ENCODE assay signal across 9 mouse cellular contexts in genomic region chr2:122351156-122351930, GRCm38 (mm10). TPM values are rescaled to one million over a fixed set of nuclear protein-coding genes. Genes with fewer than 3 reads are reported as not detected.
DNase-seq lines count a peak whose midpoint lies in the region; ATAC-seq and TF ChIP-seq lines count a peak whose summit lies in the region.
"Had no signal": no experiment of that assay in that cellular context is flagged by ENCODE, and none has a peak within 500 bp of the region (broad histone marks: within the 10 kb centered on the region; RNA-seq: fewer than 3 reads in every experiment).

No protein-coding gene starts in this region.

- H3K4me2 ChIP-seq in embryonic facial prominence, embryonic 14.5 days (ENCODE audit: low read depth, low read length): no peak overlapping the region

- intact Hi-C loops in left cerebral cortex, postnatal 14 days (cut with DNase I): no loop called here

- H3K27me3 ChIP-seq in embryonic facial prominence, embryonic 14.5 days (replicated peaks; ENCODE audit: control insufficient read depth, insufficient read depth, low read length): no peaks in the 10 kb centered on the region

- DNase-seq in layer of hippocampus, adult 2 months (ENCODE audit: low spot score in 2 of 2): peak in 1 of 2 experiments; percentile 60
- no peak for DNase-seq in layer of hippocampus, adult 9-10 months (ENCODE audit: low spot score)
- DNase-seq in embryonic facial prominence, embryonic 14.5 days (ENCODE audit: low spot score): peak; percentile 71
- peak; percentile 67 to 81 for DNase-seq in left cerebral cortex, postnatal 14 days (ENCODE audit: low spot score in 2 of 2)
- peak; percentile 71 for DNase-seq in right cerebral cortex, postnatal 25 days
- no peak for DNase-seq in urinary bladder, postnatal 10 days (ENCODE audit: low spot score)
- DNase-seq in thymus, postnatal 25 days: no peak

- peaks cover 18% of the 10 kb centered on the region for H3K4me1 ChIP-seq in embryonic facial prominence, embryonic 14.5 days (ENCODE audit: control insufficient read depth, insufficient read depth, low read length)

- H3K9ac ChIP-seq in embryonic facial prominence, embryonic 14.5 days (ENCODE audit: low read depth, low read length): no peak overlapping the region

- no peaks in the 10 kb centered on the region for H3K9me3 ChIP-seq in embryonic facial prominence, embryonic 14.5 days (ENCODE audit: control insufficient read depth, low read length)

- no peak for ATAC-seq in embryonic facial prominence, embryonic 14.5 days (ENCODE audit: low read depth)
- no peak for ATAC-seq in erythroblast, adult 5-6 weeks (replicated peaks; ENCODE audit: low FRiP score, poor library complexity, severe bottlenecking)

- peaks cover 18% of the 10 kb centered on the region for H3K36me3 ChIP-seq in embryonic facial prominence, embryonic 14.5 days (ENCODE audit: control insufficient read depth, insufficient read depth, low read length)

- H3K4me3 ChIP-seq in layer of hippocampus, adult 2 months: no peak overlapping the region
- H3K4me3 ChIP-seq in embryonic facial prominence, embryonic 14.5 days (ENCODE audit: low read depth, low read length): no peak overlapping the region

- no peak for TF ChIP-seq CTCF in layer of hippocampus, adult 2 months (conservative IDR thresholded peaks at IDR 0.05)

- peak overlapping the region; percentile 76 for H3K27ac ChIP-seq in layer of hippocampus, adult 2 months
- peak overlapping the region; percentile 46 for H3K27ac ChIP-seq in embryonic facial prominence, embryonic 14.5 days (replicated peaks; ENCODE audit: low read depth, low read length)

- WGBS in embryonic facial prominence, embryonic 14.5 days: 55% methylated on average over 5 of the region's 5 CpGs

RNA-seq across cellular contexts. Expression of gene Shf, which starts 17.6 kb away (rescaled TPM):
- total RNA-seq in layer of hippocampus, adult 2 months (2021): 10 to 100 TPM; 61.7 to 62.6 TPM
- 5.5 and 6.4 TPM in 2 replicates for polyA plus RNA-seq in embryonic facial prominence, embryonic 14.5 days (2014; fragmentation: Nextera tagmentation; extraction: Ambion mirVana)
- 10 to 100 TPM; 75.3 to 77.1 TPM for total RNA-seq in left cerebral cortex, postnatal 14 days (2021)
- 0.84 TPM in 1 of 2 replicates, not detected in the other for total RNA-seq in erythroblast, adult 5-6 weeks (2015; ENCODE audit: low replicate concordance)
- total RNA-seq in erythroblast, adult 5-6 weeks (2017; ENCODE audit: low replicate concordance): 6.3 and 13.0 TPM in 2 replicates

RNA-seq across cellular contexts. Expression of gene Duox1, which starts 35.9 kb away (rescaled TPM):
- total RNA-seq in layer of hippocampus, adult 2 months (2021): not detected
- polyA plus RNA-seq in embryonic facial prominence, embryonic 14.5 days (2014; fragmentation: Nextera tagmentation; extraction: Ambion mirVana): 0.34 and 0.67 TPM in 2 replicates
- total RNA-seq in left cerebral cortex, postnatal 14 days (2021): under 1 TPM; 0.07 to 0.15 TPM
- total RNA-seq in erythroblast, adult 5-6 weeks (2015; ENCODE audit: low replicate concordance): not detected in 2 replicates
- 0.14 TPM in 1 of 2 replicates, not detected in the other for total RNA-seq in erythroblast, adult 5-6 weeks (2017; ENCODE audit: low replicate concordance)
- total RNA-seq: megakaryocyte-erythroid progenitor cell, adult 5-6 weeks had no signal

RNA-seq across cellular contexts. Expression of gene Duoxa1, which starts 37.8 kb away (rescaled TPM):
- not detected for total RNA-seq in layer of hippocampus, adult 2 months (2021)
- 3.6 and 4.2 TPM in 2 replicates for polyA plus RNA-seq in embryonic facial prominence, embryonic 14.5 days (2014; fragmentation: Nextera tagmentation; extraction: Ambion mirVana)
- total RNA-seq in left cerebral cortex, postnatal 14 days (2021): not detected
- total RNA-seq in erythroblast, adult 5-6 weeks (2015; ENCODE audit: low replicate concordance): 0.77 TPM in 1 of 2 replicates, not detected in the other
- not detected in 2 replicates for total RNA-seq in erythroblast, adult 5-6 weeks (2017; ENCODE audit: low replicate concordance)
- total RNA-seq: megakaryocyte-erythroid progenitor cell, adult 5-6 weeks had no signal

RNA-seq across cellular contexts. Expression of gene Duoxa2, which starts 52.6 kb away (rescaled TPM):
- total RNA-seq in layer of hippocampus, adult 2 months (2021): not detected
- 0.71 TPM in 1 of 2 replicates, not detected in the other for polyA plus RNA-seq in embryonic facial prominence, embryonic 14.5 days (2014; fragmentation: Nextera tagmentation; extraction: Ambion mirVana)
- total RNA-seq in left cerebral cortex, postnatal 14 days (2021): not detected
- not detected in 2 replicates for total RNA-seq in erythroblast, adult 5-6 weeks (2015; ENCODE audit: low replicate concordance)
- total RNA-seq in erythroblast, adult 5-6 weeks (2017; ENCODE audit: low replicate concordance): not detected in 2 replicates
- total RNA-seq: megakaryocyte-erythroid progenitor cell, adult 5-6 weeks had no signal

RNA-seq across cellular contexts. Expression of gene Duox2, which starts 53.1 kb away (rescaled TPM):
- total RNA-seq in layer of hippocampus, adult 2 months (2021): under 1 TPM in 1 of 2 experiments, not detected in 1; 0.08 TPM
- polyA plus RNA-seq in embryonic facial prominence, embryonic 14.5 days (2014; fragmentation: Nextera tagmentation; extraction: Ambion mirVana): 0.04 and 0.14 TPM in 2 replicates
- under 1 TPM in 1 of 2 experiments, not detected in 1; 0.09 TPM for total RNA-seq in left cerebral cortex, postnatal 14 days (2021)
- total RNA-seq in erythroblast, adult 5-6 weeks (2015; ENCODE audit: low replicate concordance): not detected in 2 replicates
- not detected in 2 replicates for total RNA-seq in erythroblast, adult 5-6 weeks (2017; ENCODE audit: low replicate concordance)
- total RNA-seq: megakaryocyte-erythroid progenitor cell, adult 5-6 weeks had no signal

Comparison
In these comparisons a context has a peak if more than half of its experiments do, and no peak if none do; other contexts are left out.
1. DNase-seq: peak in embryonic facial prominence, embryonic 14.5 days (single experiment), left cerebral cortex, postnatal 14 days (2 of 2) and right cerebral cortex, postnatal 25 days (single experiment); none in layer of hippocampus, adult 9-10 months (single experiment), urinary bladder, postnatal 10 days (single experiment) and thymus, postnatal 25 days (single experiment).
2. RNA of gene Shf, which starts 17.6 kb away (total RNA-seq): 75.3 to 77.1 TPM in left cerebral cortex, postnatal 14 days and 61.7 to 62.6 TPM in layer of hippocampus, adult 2 months; 0.84 to 13.0 TPM in erythroblast, adult 5-6 weeks; every median in the first group is over 4 times any median in the second.